Mouse (Mus musculus): ENCODE measurements around the gene Arsb. TPM values are rescaled to one million over a fixed set of nuclear protein-coding genes. Genes with fewer than 3 reads are reported as not detected.

The Arsb gene
- 11.9 and 14.1 TPM in 2 replicates for polyA plus RNA-seq (2015; fragmentation: Nextera tagmentation; extraction: Ambion mirVana)

- Histone ChIP-seq H3K36me3 (no peaks in the 10 kb centered on the region), H3K27ac (peak within 1 kb of the TSS; percentile 83), H3K9me3 (no peaks in the 10 kb centered on the region), H3K4me1 (peaks cover 20% of the 10 kb centered on the region), H3K9ac (peak within 1 kb of the TSS; percentile 93), H3K4me3 (peak within 1 kb of the TSS; percentile 71), H3K4me2 (peak within 1 kb of the TSS; percentile 92), H3K27me3 (no peaks in the 10 kb centered on the region)
- peak; percentile 82 for ATAC-seq (ENCODE audit: insufficient number of reproducible peaks, insufficient read depth, low FRiP score, low TSS enrichment, low read depth)
- WGBS = under 1% methylated on average over 66 of the region's 66 CpGs
These were observed at the start of gene Arsb for GRCm38 (mm10) chr13:93771588-93772278. Gene Arsb (plus strand): TSS chr13:93771630.

- 82% methylated on average over 4 of the region's 4 CpGs for WGBS
- Histone ChIP-seq H3K4me2 (no peak overlapping the region), H3K36me3 (no peaks in the 10 kb centered on the region), H3K4me3 (no peak overlapping the region), H3K27ac (no peak overlapping the region), H3K9me3 (no peaks in the 10 kb centered on the region), H3K4me1 (peaks cover 17% of the 10 kb centered on the region), H3K27me3 (no peaks in the 10 kb centered on the region), H3K9ac (no peak overlapping the region)
- no peak for ATAC-seq (ENCODE audit: insufficient number of reproducible peaks, insufficient read depth, low FRiP score, low TSS enrichment, low read depth)
These were observed 49.5 kb upstream of the Arsb start for GRCm38 (mm10) chr13:93721916-93722315.

GRCm38 (mm10) chr13:93723455-93723854 is 48.0 kb upstream of the Arsb start:
- Histone ChIP-seq H3K9me3 (no peaks in the 10 kb centered on the region), H3K4me1 (peaks cover 5% of the 10 kb centered on the region), H3K9ac (no peak overlapping the region), H3K27me3 (no peaks in the 10 kb centered on the region), H3K4me2 (no peak overlapping the region), H3K27ac (no peak overlapping the region), H3K36me3 (no peaks in the 10 kb centered on the region), H3K4me3 (no peak overlapping the region)
- 90% methylated on average over 3 of the region's 3 CpGs for whole genome bisulfite sequencing
- ATAC-seq (ENCODE audit: insufficient number of reproducible peaks, insufficient read depth, low FRiP score, low TSS enrichment, low read depth) = no peak

- no peak overlapping the region for H3K4me2 ChIP-seq
- no peaks in the 10 kb centered on the region for H3K27me3 ChIP-seq
- no peak overlapping the region for H3K4me3 ChIP-seq
- no peak overlapping the region for H3K27ac ChIP-seq
- no peaks in the 10 kb centered on the region for H3K4me1 ChIP-seq
- ATAC-seq (ENCODE audit: insufficient number of reproducible peaks, insufficient read depth, low FRiP score, low TSS enrichment, low read depth) = no peak
- WGBS = 28% methylated on average over 2 of the region's 2 CpGs
- H3K9ac ChIP-seq = no peak overlapping the region
- H3K9me3 ChIP-seq = no peaks in the 10 kb centered on the region
- no peaks in the 10 kb centered on the region for H3K36me3 ChIP-seq
These were observed 47.2 kb upstream of the Arsb start for GRCm38 (mm10) chr13:93724206-93724605.

- no peak overlapping the region for H3K4me2 ChIP-seq
- no peaks in the 10 kb centered on the region for H3K4me1 ChIP-seq
- no peaks in the 10 kb centered on the region for H3K27me3 ChIP-seq
- no peak overlapping the region for H3K4me3 ChIP-seq
- no peak overlapping the region for H3K27ac ChIP-seq
- H3K9me3 ChIP-seq = no peaks in the 10 kb centered on the region
- 81% methylated on average over 5 of the region's 5 CpGs for WGBS
- no peaks in the 10 kb centered on the region for H3K36me3 ChIP-seq
- H3K9ac ChIP-seq = no peak overlapping the region
- ATAC-seq (ENCODE audit: insufficient number of reproducible peaks, insufficient read depth, low FRiP score, low TSS enrichment, low read depth) = no peak
These were observed 36.2 kb upstream of the Arsb start for GRCm38 (mm10) chr13:93735131-93735636.

- Histone ChIP-seq H3K4me1 (no peaks in the 10 kb centered on the region), H3K4me2 (no peak overlapping the region), H3K36me3 (no peaks in the 10 kb centered on the region), H3K9me3 (no peaks in the 10 kb centered on the region), H3K27me3 (no peaks in the 10 kb centered on the region), H3K9ac (no peak overlapping the region), H3K27ac (no peak overlapping the region), H3K4me3 (no peak overlapping the region)
- ATAC-seq (ENCODE audit: insufficient number of reproducible peaks, insufficient read depth, low FRiP score, low TSS enrichment, low read depth) = no peak
- 47% methylated on average over 8 of the region's 8 CpGs for WGBS
These were observed 27.3 kb upstream of the Arsb start for GRCm38 (mm10) chr13:93744118-93744517.

- Histone ChIP-seq H3K36me3 (no peaks in the 10 kb centered on the region), H3K9ac (no peak overlapping the region), H3K27me3 (no peaks in the 10 kb centered on the region), H3K27ac (no peak overlapping the region), H3K4me3 (no peak overlapping the region), H3K4me2 (no peak overlapping the region), H3K4me1 (peaks cover 13% of the 10 kb centered on the region), H3K9me3 (no peaks in the 10 kb centered on the region)
- no peak for ATAC-seq (ENCODE audit: insufficient number of reproducible peaks, insufficient read depth, low FRiP score, low TSS enrichment, low read depth)
- WGBS = 70% methylated on average over 14 of the region's 14 CpGs
These were observed 18.6 kb upstream of the Arsb start for GRCm38 (mm10) chr13:93752597-93753400.

GRCm38 (mm10) chr13:93755084-93755483 is 16.3 kb upstream of the Arsb start:
- no peaks in the 10 kb centered on the region for H3K36me3 ChIP-seq
- H3K27me3 ChIP-seq = no peaks in the 10 kb centered on the region
- peaks cover 13% of the 10 kb centered on the region for H3K4me1 ChIP-seq
- no peak overlapping the region for H3K27ac ChIP-seq
- no peak overlapping the region for H3K4me3 ChIP-seq
- H3K4me2 ChIP-seq = no peak overlapping the region
- H3K9ac ChIP-seq = no peak overlapping the region
- no peak for ATAC-seq (ENCODE audit: insufficient number of reproducible peaks, insufficient read depth, low FRiP score, low TSS enrichment, low read depth)
- no peaks in the 10 kb centered on the region for H3K9me3 ChIP-seq
- WGBS = 38% methylated on average over 4 of the region's 4 CpGs

GRCm38 (mm10) chr13:93756674-93757073 is 14.8 kb upstream of the Arsb start:
- no peaks in the 10 kb centered on the region for H3K36me3 ChIP-seq
- H3K4me2 ChIP-seq = no peak overlapping the region
- 89% methylated on average over 7 of the region's 7 CpGs for WGBS
- H3K4me1 ChIP-seq = peaks cover 13% of the 10 kb centered on the region
- no peak for ATAC-seq (ENCODE audit: insufficient number of reproducible peaks, insufficient read depth, low FRiP score, low TSS enrichment, low read depth)
- no peak overlapping the region for H3K27ac ChIP-seq
- H3K9me3 ChIP-seq = no peaks in the 10 kb centered on the region
- H3K4me3 ChIP-seq = no peak overlapping the region
- H3K9ac ChIP-seq = no peak overlapping the region
- no peaks in the 10 kb centered on the region for H3K27me3 ChIP-seq

- Histone ChIP-seq H3K27me3 (no peaks in the 10 kb centered on the region), H3K27ac (no peak overlapping the region), H3K36me3 (no peaks in the 10 kb centered on the region), H3K4me1 (peaks cover 13% of the 10 kb centered on the region), H3K4me3 (no peak overlapping the region), H3K9ac (no peak overlapping the region), H3K4me2 (no peak overlapping the region), H3K9me3 (no peaks in the 10 kb centered on the region)
- ATAC-seq (ENCODE audit: insufficient number of reproducible peaks, insufficient read depth, low FRiP score, low TSS enrichment, low read depth) = no peak
- 85% methylated on average over 6 of the region's 6 CpGs for WGBS
These were observed 13.9 kb upstream of the Arsb start for GRCm38 (mm10) chr13:93757514-93757913.

GRCm38 (mm10) chr13:93758149-93758898 is 13.1 kb upstream of the Arsb start:
- no peak for ATAC-seq (ENCODE audit: insufficient number of reproducible peaks, insufficient read depth, low FRiP score, low TSS enrichment, low read depth)
- H3K27me3 ChIP-seq = no peaks in the 10 kb centered on the region
- WGBS = 74% methylated on average over 14 of the region's 14 CpGs
- H3K4me3 ChIP-seq = no peak overlapping the region
- H3K9ac ChIP-seq = no peak overlapping the region
- no peak overlapping the region for H3K4me2 ChIP-seq
- H3K27ac ChIP-seq = no peak overlapping the region
- H3K4me1 ChIP-seq = peaks cover 13% of the 10 kb centered on the region
- H3K9me3 ChIP-seq = no peaks in the 10 kb centered on the region
- no peaks in the 10 kb centered on the region for H3K36me3 ChIP-seq
